Mouse (Mus musculus) right cerebral cortex, adult 18-20 months (tissue): ENCODE results near the gene Bag1.
"Not testable (repeated sequence)": the region's sequence is repeated elsewhere in the genome, so short reads cannot be mapped to it uniquely, and the experiment has no call there.

Experiments
- DNase-seq: peaks from one replicate; pipeline ENCODE4 v3.0.0; 2022; ENCODE audit warnings: mixed read lengths

Gene Bag1

DNA sequence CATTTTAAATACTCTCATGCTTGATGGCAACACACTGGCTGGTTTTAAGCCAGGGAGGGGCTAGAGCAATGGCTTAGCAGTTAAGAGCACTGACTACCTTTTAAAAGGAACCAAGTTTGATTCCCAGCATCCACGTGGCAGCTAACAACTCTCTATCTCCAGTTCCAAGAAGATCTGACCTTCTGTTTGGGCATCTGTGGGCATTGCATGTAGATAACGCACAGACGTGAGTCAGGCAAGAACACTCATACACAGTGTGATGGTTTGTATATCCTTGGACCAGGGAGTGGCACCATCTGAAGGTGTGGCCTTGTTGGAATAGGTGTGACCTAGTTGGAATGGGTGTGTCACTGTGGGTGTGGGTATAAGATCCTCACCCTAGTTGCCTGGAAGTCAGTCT is 13.7 kb downstream of the Bag1 start:
- DNase-seq = not testable (repeated sequence)

DNA sequence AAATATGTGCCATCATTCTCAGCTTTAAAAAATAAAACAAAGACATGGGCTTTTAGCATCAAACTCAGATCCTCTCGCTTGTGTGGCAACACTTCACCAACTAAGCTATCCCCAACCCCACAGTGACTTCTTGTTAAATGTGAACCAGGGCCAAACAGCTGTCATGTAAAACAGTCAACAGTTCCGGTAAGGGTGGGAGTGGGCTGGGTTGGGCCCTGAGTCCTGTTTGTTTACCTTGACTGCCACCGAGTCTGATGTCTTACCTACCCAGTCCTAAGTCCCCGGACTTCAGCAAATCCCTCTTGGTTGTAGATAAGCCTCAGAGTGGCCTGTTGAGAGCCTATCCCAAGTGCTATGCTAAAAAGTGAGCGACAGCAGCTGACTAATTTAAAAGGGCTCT is 14.4 kb downstream of the Bag1 start:
- DNase-seq = no peak

DNA sequence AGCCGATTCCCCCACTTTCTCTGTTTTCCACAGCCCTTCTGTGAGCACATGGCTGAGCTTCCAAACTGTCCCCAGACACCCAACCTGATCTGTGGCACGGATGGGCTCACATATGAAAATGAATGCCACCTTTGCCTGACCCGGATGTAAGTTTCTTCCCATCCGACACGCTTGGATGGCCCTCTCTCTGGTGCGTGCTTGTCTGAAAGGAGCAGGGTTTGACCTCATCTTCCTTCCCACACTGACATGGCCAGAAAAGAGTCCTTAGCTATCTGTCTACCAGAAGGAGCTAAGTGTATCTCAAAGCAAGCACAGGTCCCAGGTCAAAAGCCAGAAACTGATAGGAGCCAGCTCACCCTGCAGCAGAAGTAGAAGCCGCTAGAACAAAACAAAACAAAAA is 19.0 kb downstream of the Bag1 start:
- DNase-seq = no peak

DNA sequence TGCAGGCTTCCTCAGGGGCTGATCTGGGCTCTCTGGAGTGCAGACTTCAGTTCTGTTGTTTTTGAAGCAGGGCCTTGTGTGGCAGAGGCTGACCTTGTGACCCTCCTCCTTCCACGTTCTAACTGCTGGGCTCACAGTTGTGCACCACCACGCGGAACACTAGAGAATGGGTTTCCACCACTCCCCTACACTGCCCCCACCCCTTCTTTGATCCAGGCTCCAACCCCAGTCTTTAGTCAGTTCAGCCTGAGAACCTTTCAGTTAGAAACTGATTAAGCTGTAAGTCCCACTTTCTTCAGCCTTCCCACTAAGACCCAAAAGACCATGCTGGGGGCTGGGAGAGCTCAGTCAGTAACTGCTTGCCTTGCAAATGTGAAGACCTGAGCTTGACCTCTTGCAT is 22.5 kb downstream of the Bag1 start:
- no peak for DNase-seq

DNA sequence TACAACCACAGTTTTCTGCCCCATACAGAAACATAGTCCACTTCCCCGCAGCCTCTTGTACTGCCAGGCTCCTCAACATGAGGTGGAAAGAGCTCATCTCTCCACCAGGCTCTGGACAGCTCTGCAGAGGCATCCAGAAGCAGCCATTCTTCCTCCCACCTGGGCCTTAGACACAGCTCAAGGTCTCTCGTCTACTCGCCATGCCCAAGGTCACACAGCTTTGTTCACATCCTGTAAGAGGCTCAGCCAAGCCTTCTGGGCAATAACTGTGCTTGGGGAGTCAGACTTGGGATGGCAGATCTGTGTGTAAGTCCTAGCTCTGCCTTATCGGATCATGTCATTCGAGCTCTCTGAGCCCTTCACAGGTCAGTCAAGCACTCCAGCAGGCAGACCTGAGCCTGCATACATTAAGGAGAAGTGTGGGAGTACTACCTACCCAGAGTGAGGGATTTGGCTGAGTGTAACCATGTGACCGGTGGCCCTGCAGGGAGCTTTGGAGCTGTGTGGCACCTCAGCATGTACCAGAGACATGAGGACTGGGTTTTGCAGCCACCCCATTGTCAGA is 24.9 kb downstream of the Bag1 start:
- no peak for DNase-seq

GRCm38 (mm10) chr4:40921288-40921687 is 26.8 kb downstream of the Bag1 start:
- no peak for DNase-seq

DNA sequence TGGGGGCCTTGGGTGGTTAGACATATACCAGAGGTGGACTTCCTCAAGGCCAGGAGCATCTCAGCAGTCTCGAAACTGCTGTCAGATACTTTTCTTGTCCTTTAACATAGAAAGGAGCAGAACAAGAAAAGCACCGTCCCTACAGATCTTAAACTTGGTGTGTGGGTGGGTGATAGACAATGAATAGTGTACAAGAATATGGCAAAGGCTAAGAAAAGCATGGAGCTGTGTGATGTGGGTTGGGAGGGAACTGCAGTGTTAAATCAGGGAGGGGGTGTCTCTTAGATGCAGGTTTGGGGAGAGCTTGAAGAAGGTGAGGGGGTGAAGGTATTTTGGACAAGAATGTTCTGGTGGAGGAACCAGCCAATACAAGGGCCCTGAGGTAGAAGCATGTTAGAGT is 27.5 kb downstream of the Bag1 start:
- DNase-seq = peak; percentile 50

- no peak for DNase-seq
Observed at GRCm38 (mm10) chr4:40919785-40920184, 28.3 kb downstream of the Bag1 start, which contains the start of gene Spink4. Gene Spink4, plus strand, starts transcription at chr4:40920052.

DNA sequence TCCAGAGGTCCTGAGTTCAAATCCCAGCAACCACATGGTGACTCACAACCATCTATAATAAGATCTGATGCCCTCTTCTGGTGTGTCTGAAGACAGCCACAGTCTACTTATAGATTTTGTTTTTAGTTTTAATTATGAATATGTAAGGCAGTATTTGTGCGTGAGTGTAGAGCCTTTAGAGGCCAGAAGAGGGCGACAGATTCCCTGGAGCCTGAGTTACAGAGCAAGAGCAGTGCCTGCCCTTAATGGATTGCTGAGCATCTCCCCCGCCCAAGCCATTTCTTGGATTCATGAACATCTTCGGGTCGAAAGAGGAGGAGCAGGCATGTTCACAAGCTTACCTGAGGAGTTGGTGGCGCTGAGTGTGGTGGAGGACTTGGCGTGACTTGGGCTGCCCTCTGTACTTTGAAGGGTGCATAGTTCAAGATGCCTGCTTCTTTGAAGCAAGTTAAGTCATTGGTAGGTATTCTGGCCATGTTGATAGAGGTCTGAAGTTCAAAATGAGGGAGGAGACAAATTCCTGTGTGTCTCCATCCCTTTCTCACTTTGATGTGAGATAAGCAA is 31.4 kb downstream of the Bag1 start:
- no peak for DNase-seq

GRCm38 (mm10) chr4:40915947-40916346 is 32.1 kb downstream of the Bag1 start:
- DNase-seq = no peak

DNA sequence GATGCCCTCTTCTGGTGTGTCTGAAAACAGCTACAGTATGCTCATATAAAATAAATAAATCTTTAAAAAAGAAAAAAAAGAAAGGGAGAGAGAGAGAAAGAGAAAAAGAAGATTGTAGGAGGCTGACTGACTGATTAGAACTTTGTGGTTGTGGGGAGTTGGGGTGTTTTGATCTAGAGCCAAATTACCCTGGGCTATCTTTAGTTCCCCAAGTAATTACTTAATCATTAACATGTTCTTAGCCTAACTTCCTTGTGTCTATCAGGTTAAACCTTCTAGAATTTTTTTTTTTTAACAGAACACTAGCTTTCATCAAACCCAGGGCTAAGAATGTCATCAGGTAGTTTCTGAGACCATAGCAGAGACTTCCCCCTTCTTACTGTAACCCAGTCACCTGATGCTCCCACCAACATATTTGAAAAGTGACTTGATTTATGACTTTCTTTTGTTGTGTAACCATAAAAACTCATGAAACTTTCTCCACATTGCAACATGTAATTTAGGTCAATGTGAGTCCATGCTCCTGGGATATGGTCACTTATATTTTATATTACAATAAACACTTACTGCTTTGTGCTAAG is 33.7 kb downstream of the Bag1 start:
- no peak for DNase-seq

DNA sequence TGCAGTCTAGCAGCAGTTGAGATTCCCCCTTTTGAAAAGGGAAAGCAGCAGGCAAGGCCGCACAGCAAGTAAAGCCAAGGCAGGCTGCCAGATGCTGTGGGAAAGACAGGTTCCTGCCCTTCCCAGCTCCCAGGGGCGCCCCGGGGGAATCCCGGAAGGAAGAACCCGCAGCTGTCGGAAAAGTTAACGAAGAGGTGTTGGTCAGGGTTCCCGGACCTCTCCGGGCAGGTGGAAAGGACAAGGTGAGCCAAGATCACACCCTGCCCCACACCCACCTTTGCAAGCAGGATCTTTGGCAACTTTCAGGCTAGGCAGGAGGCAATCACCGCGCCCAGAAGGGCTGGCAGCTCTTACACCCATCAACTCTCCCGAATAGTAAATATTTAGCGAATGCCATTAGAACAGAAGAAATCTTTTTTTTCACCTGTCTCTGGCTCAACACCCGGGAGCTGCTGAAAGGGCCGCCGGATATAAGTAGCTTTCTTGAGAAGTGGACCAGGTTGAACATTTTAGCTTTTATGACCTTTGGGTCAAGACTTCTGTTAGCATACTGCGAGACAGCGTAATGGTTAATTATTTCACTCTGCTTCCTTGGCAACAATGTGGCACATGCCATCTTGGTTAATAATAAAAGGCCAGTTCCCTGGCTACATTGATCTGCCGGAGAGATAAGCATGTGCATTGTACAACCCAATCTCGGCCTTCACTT is 39.7 kb downstream of the Bag1 start:
- no peak for DNase-seq

GRCm38 (mm10) chr4:40906298-40906697 is 41.8 kb downstream of the Bag1 start:
- DNase-seq = no peak

- no peak for DNase-seq
Observed at GRCm38 (mm10) chr4:40900612-40901011, 47.5 kb downstream of the Bag1 start.

GRCm38 (mm10) chr4:40900071-40900470 is 48.0 kb downstream of the Bag1 start:
- DNase-seq = no peak

- no peak for DNase-seq
Observed at GRCm38 (mm10) chr4:40899264-40899663, 48.8 kb downstream of the Bag1 start.

DNA sequence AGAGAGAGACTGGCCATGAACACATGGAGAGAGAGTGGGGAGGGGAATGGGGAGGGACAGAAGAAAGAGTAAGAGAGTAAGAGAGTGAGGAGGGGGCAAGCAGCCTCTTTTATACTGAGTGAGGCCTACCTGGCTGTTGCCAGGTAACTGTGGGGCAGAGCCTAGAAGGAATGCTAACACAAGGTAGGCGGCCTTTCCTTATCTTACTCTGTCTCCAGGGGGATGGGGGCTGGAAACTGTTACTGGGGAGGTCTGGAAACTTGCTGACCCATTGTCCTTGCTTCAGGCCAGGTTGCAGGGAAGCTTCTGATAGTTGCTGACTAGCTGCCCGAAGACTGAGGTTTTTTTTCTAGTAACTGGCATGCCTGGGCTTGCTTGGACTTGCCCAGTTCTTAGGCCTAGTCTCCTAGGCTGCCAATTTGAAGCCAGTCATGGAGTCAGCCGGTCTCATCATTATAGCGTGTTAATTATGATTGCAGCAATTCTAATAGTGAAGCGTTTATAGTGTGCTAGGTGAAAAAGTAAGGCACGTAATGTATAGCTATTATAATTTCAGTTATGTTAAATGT is 49.5 kb downstream of the Bag1 start:
- no peak for DNase-seq

DNA sequence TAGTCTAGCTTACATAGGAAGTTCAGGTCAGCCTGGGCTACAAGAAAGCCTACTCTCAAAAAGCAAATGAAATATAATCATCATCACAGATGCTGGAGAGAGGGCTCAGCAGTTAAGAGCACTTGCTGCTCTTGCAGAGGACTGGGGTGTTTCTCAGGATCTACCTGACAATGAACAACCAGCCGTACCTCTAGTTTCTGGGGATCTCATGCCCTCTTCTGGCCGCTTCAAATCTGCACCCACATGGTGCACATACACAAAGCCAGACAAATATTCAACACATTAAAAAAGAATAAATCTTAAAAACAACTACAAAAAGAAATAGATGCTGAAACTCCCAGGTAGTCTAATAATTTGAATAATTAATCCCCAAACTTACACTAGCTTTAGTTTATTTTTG is 52.4 kb downstream of the Bag1 start:
- no peak for DNase-seq

- no peak for DNase-seq
Observed at GRCm38 (mm10) chr4:40895118-40895517, 53.0 kb downstream of the Bag1 start.

DNA sequence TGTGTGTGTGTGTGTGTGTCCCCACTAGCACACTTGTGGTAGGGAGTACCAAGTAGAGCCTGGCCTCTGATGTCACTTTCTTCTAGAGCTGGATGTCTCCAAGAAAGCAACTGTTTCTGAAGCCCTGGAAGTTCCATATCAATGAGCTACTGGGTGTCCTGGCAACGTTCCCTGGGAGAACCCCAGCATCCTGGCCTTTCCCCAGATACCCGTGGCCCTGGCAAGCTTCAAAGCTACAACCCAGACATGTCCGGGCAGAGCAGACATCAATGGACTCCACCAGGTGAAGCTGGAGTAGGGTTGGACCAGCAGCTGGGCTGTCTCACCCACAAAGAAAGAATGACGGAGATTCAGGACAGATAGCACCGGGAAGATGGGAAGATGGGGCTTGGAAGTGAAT is 56.9 kb downstream of the Bag1 start:
- no peak for DNase-seq

- peak; percentile 42 for DNase-seq
Observed at GRCm38 (mm10) chr4:40889983-40890382, 58.1 kb downstream of the Bag1 start.

DNA sequence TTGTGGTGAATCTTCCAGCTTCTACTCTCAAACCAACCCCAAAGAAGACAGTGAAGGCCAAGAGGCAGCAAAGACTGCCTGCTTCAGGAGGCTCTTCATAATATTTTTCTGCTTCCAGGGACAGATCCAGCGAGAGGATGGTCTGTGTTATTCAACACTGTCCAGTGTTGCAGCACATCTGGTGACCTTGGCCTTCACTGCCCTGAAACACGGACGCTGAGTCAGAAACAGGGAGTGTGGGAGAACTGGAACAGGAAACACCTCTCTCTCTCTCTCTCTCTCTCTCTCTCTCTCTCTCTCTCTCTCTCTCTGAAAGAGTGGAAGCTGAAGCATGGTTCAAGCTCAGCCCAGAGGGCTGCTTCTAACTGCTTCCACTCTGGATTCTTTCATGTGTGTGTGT is 58.8 kb downstream of the Bag1 start:
- DNase-seq = no peak

DNA sequence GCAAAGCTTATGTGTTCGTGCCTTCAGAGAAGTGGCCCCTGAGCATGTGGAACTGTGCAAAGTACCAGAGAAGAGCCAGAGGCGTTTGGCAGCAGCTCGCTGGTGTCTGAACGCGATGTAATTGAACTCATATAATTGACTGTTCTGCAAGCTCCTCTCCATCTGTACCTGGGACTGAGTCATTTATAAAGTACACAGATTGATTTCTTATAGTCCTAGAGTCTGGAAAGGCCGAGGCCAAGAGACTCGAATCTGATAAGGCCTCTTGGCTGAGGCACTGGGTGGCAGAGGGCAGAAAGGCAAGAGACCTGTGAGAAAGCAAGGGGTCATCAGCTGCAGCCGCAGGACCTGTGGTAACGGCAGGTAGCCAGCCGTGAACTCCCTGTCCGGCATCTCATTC is 59.3 kb downstream of the Bag1 start:
- DNase-seq = no peak
